In genomic region chr8:34679565-34680291, GRCm38 (mm10) we compare ENCODE assay signal across 8 mouse cellular contexts.
DNase-seq lines count a peak whose midpoint lies in the region; ATAC-seq and TF ChIP-seq lines count a peak whose summit lies in the region.

No protein-coding gene starts in this region.

- no peak overlapping the region for H3K9ac ChIP-seq in liver, embryonic 12.5 days
- 0 out of 2 replicates have a peak overlapping the region, but pooled peaks have one; percentile 44 for H3K9ac ChIP-seq in embryonic facial prominence, embryonic 13.5 days
- no peak overlapping the region for H3K9ac ChIP-seq in heart, postnatal 0 days (replicated peaks; ENCODE audit: low read depth, low read length)

- no peaks in the 10 kb centered on the region for H3K36me3 ChIP-seq in liver, embryonic 12.5 days
- no peaks in the 10 kb centered on the region for H3K36me3 ChIP-seq in embryonic facial prominence, embryonic 13.5 days
- no peaks in the 10 kb centered on the region for H3K36me3 ChIP-seq in heart, postnatal 0 days (replicated peaks; ENCODE audit: control insufficient read depth, insufficient read depth, low read length)

- no peak overlapping the region for H3K4me3 ChIP-seq in liver, embryonic 12.5 days
- H3K4me3 ChIP-seq in embryonic facial prominence, embryonic 13.5 days = no peak overlapping the region
- no peak overlapping the region for H3K4me3 ChIP-seq in heart, postnatal 0 days (ENCODE audit: low read depth, low read length)

- no peak for TF ChIP-seq CTCF in heart, postnatal 0 days (IDR thresholded peaks at IDR 0.05; ENCODE audit: low read depth)

- 44% methylated on average over 14 of the region's 14 CpGs for WGBS in liver, embryonic 12.5 days (ENCODE audit: insufficient replicate concordance)
- 23% methylated on average over 14 of the region's 14 CpGs for WGBS in embryonic facial prominence, embryonic 13.5 days
- 25% methylated on average over 14 of the region's 14 CpGs for WGBS in heart, postnatal 0 days

- no peak overlapping the region for H3K4me2 ChIP-seq in liver, embryonic 12.5 days
- H3K4me2 ChIP-seq in embryonic facial prominence, embryonic 13.5 days = peak overlapping the region; percentile 44
- peak overlapping the region; percentile 35 for H3K4me2 ChIP-seq in heart, postnatal 0 days (ENCODE audit: low read depth, low read length)

- H3K9me3 ChIP-seq in liver, embryonic 12.5 days (replicated peaks) = no peaks in the 10 kb centered on the region
- H3K9me3 ChIP-seq in embryonic facial prominence, embryonic 13.5 days = no peaks in the 10 kb centered on the region
- no peaks in the 10 kb centered on the region for H3K9me3 ChIP-seq in heart, postnatal 0 days (replicated peaks; ENCODE audit: control insufficient read depth, low read length)

- no peak for ATAC-seq in liver, embryonic 12.5 days
- no peak for ATAC-seq in embryonic facial prominence, embryonic 13.5 days (ENCODE audit: insufficient number of reproducible peaks, insufficient read depth, low FRiP score, low TSS enrichment, low read depth)
- no peak; the same call in 1 of the 2 replicates for ATAC-seq in heart, postnatal 0 days (ENCODE audit: insufficient read depth, low read depth)

- DNase-seq in liver = peak; percentile 23
- DNase-seq in heart, postnatal 0 days (ENCODE audit: low spot score) = peak; percentile 24
- peak; percentile 67 for DNase-seq in kidney, postnatal 14 days
- DNase-seq in lung, postnatal 10 days = peak; percentile 76
- peak; percentile 68 for DNase-seq in right cerebral cortex, postnatal 25 days
- no peak for DNase-seq in thymus, postnatal 10 days (ENCODE audit: low spot score in 2 of 2)

- no peak overlapping the region for H3K27ac ChIP-seq in liver, embryonic 12.5 days
- peak overlapping the region; percentile 44; the same call in 1 of the 2 replicates for H3K27ac ChIP-seq in embryonic facial prominence, embryonic 13.5 days
- H3K27ac ChIP-seq in heart, postnatal 0 days (ENCODE audit: low read depth) = no peak overlapping the region

- H3K27me3 ChIP-seq in liver, embryonic 12.5 days (replicated peaks) = peaks cover 11% of the 10 kb centered on the region; the same call in 1 of the 2 replicates
- H3K27me3 ChIP-seq in embryonic facial prominence, embryonic 13.5 days = no peaks in the 10 kb centered on the region
- H3K27me3 ChIP-seq in heart, postnatal 0 days (ENCODE audit: control insufficient read depth, insufficient read depth, low read length) = peaks cover 4% of the 10 kb centered on the region; the same call in 1 of the 2 replicates

- TF ChIP-seq EP300 in heart, postnatal 0 days (IDR thresholded peaks at IDR 0.05; ENCODE audit: low read depth) = no peak

- H3K4me1 ChIP-seq in liver, embryonic 12.5 days = no peaks in the 10 kb centered on the region; the same call in 1 of the 2 replicates
- peaks cover 9% of the 10 kb centered on the region; the same call in 1 of the 2 replicates for H3K4me1 ChIP-seq in embryonic facial prominence, embryonic 13.5 days
- H3K4me1 ChIP-seq in heart, postnatal 0 days (ENCODE audit: control insufficient read depth, insufficient read depth) = no peaks in the 10 kb centered on the region

Comparison
In these comparisons a context has a peak if more than half of its experiments do, and no peak if none do; other contexts are left out.
1. DNase-seq: peak in liver (single experiment), heart, postnatal 0 days (single experiment), kidney, postnatal 14 days (single experiment), lung, postnatal 10 days (single experiment) and right cerebral cortex, postnatal 25 days (single experiment); none in thymus, postnatal 10 days (0 of 2).